Comparison of ENCODE assay signal across 12 mouse cellular contexts in the genomic region with DNA sequence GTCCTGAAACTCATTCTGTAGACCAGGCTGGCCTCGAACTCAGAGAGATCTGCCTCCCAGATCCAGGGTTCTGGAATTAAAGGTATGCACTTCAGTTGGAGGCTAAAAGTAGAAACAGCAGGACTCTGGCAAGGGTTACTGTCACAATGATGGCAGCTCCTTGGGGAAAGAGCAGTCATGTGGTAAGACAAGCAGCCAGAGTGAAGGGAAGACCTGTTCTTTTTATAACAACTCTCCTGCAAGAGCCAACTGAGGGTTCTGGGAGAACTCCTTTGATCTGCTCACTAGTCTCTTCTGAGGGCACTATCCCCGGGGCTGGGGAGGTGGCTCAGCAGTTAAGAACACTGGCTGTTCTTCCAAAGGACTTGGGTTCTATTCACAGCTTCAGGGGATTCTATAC.
"Had no signal": no experiment of that assay in that cellular context is flagged by ENCODE, and none has a peak within 500 bp of the region (broad histone marks: within the 10 kb centered on the region; RNA-seq: fewer than 3 reads in every experiment).

No protein-coding gene starts in this region.

- H3K4me1 ChIP-seq: limb, embryonic 12.5 days; midbrain, embryonic 15.5 days had no signal

- H3K36me3 ChIP-seq: limb, embryonic 12.5 days; midbrain, embryonic 15.5 days; neural tube, embryonic 13.5 days had no signal

- H3K4me2 ChIP-seq: limb, embryonic 12.5 days; midbrain, embryonic 15.5 days; neural tube, embryonic 13.5 days had no signal

- H3K9ac ChIP-seq: limb, embryonic 12.5 days; liver, embryonic 14.5 days; midbrain, embryonic 15.5 days; neural tube, embryonic 13.5 days had no signal

- H3K4me3 ChIP-seq: layer of hippocampus, adult 2 months; limb, embryonic 12.5 days; midbrain, embryonic 15.5 days; neural tube, embryonic 13.5 days had no signal

- H3K27ac ChIP-seq: layer of hippocampus, adult 2 months; limb, embryonic 12.5 days; liver, embryonic 14.5 days; midbrain, embryonic 15.5 days; neural tube, embryonic 13.5 days had no signal

- DNase-seq: kidney, postnatal 10 days; kidney, postnatal 4 days; lung, adult 2 months; lung, postnatal 36 days; right cerebral cortex, postnatal 14 days; thymus, postnatal 36 days had no signal

- H3K9me3 ChIP-seq: limb, embryonic 12.5 days; midbrain, embryonic 15.5 days; neural tube, embryonic 13.5 days had no signal

- ATAC-seq: lung, postnatal 0 days; midbrain, embryonic 15.5 days had no signal
